Mouse (Mus musculus) cerebellum, adult 11 months (tissue): ENCODE data around the gene Prkcq.
"Not testable (repeated sequence)": the region's sequence is repeated elsewhere in the genome, so short reads cannot be mapped to it uniquely, and the experiment has no call there.

Source experiments
- DNase-seq: peaks from one replicate; pipeline ENCODE4 v3.0.0; 2022

Prkcq gene

GRCm38 (mm10) chr2:11298811-11299210, 126.9 kb downstream of the Prkcq start:
- no peak for DNase-seq

- no peak for DNase-seq
Measured at GRCm38 (mm10) chr2:11299366-11299765, 127.5 kb downstream of the Prkcq start.

- DNase-seq: no peak
Measured at GRCm38 (mm10) chr2:11300362-11300761, 128.5 kb downstream of the Prkcq start.

GRCm38 (mm10) chr2:11320241-11320640, 148.3 kb downstream of the Prkcq start:
- no peak for DNase-seq

- no peak for DNase-seq
Measured at GRCm38 (mm10) chr2:11322396-11322795, 150.5 kb downstream of the Prkcq start.

GRCm38 (mm10) chr2:11327280-11327679, 155.4 kb downstream of the Prkcq start:
- no peak for DNase-seq

- DNase-seq: no peak
Measured at GRCm38 (mm10) chr2:11329407-11330224, 157.7 kb downstream of the Prkcq start.

GRCm38 (mm10) chr2:11331528-11332446, 159.9 kb downstream of the Prkcq start:
- peak; percentile 39 for DNase-seq

- no peak for DNase-seq
Measured at GRCm38 (mm10) chr2:11332469-11332868, 160.6 kb downstream of the Prkcq start.

- no peak for DNase-seq
Measured at GRCm38 (mm10) chr2:11333301-11334017, 161.6 kb downstream of the Prkcq start.

- no peak for DNase-seq
Measured at GRCm38 (mm10) chr2:11336320-11336719, 164.4 kb downstream of the Prkcq start.

GRCm38 (mm10) chr2:11338931-11339839, 167.3 kb downstream of the Prkcq start:
- no peak for DNase-seq

- no peak for DNase-seq
Measured at GRCm38 (mm10) chr2:11344691-11345090, 172.8 kb downstream of the Prkcq start.

- not testable (repeated sequence) for DNase-seq
Measured at GRCm38 (mm10) chr2:11346419-11346818, 174.5 kb downstream of the Prkcq start.

GRCm38 (mm10) chr2:11347791-11348190, 175.9 kb downstream of the Prkcq start:
- DNase-seq: no peak
